In the genomic region with DNA sequence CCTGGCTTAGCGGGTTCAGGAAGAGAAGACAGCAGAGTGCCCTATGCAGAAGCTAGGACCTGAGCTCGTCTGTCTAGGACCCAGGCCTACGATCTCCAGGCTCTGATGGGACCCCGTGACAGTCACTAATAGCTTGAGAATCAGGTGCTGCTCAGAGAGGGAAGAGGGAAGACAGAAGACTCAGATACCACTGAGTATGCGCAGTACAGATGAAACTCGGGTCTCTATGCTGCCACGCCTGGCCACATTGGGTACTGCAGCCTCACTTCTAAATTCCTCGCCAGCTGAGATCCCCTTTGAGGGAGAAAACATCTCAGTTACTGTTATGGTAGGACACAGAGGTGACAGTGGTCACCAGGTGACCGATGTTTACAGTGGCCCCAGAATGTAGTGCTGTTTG, we compare ENCODE assay signal across 8 mouse cellular contexts. TPM values are rescaled to one million over a fixed set of nuclear protein-coding genes. Genes with fewer than 3 reads are reported as not detected.
A peak's percentile ranks its signal among the peaks of the same experiment; 100 is the strongest.
DNase-seq lines count a peak whose midpoint lies in the region; ATAC-seq and TF ChIP-seq lines count a peak whose summit lies in the region.

No protein-coding gene starts in this region.

- DNase-seq in B cell, adult 2 months: peak; percentile 43 to 46
- peak; percentile 65 for DNase-seq in ES-E14 (ENCODE audit: low read depth, low spot score)
- peak; percentile 81 to 90 for DNase-seq in cerebellum, postnatal 10 days
- DNase-seq in frontal cortex, postnatal 25 days (ENCODE audit: low spot score in 2 of 2): peak; percentile 66 to 67
- DNase-seq in lung, adult 18-20 months: peak; percentile 36 to 38
- no peak for DNase-seq in yolk sac, embryonic 10.5 days (ENCODE audit: low spot score)

- no peaks in the 10 kb centered on the region for H3K9me3 ChIP-seq in ES-E14 (ENCODE audit: control insufficient read depth, insufficient read depth, low read depth, low read length)
- no peaks in the 10 kb centered on the region for H3K9me3 ChIP-seq in kidney, embryonic 14.5 days (ENCODE audit: control insufficient read depth, low read length)
- no peaks in the 10 kb centered on the region for H3K9me3 ChIP-seq in neural tube, embryonic 13.5 days

- in situ Hi-C loops in ES-E14 (cut with MboI; ENCODE audit: low sequenced_read_pairs in 2 of 2, unreplicated experiment in 2 of 2): no loop called here

- no peaks in the 10 kb centered on the region for H3K36me3 ChIP-seq in ES-E14 (ENCODE audit: control insufficient read depth, insufficient read depth, low read length, poor library complexity, severe bottlenecking)
- H3K36me3 ChIP-seq in kidney, embryonic 14.5 days (ENCODE audit: control insufficient read depth, insufficient read depth, low read length): no peaks in the 10 kb centered on the region
- peaks cover 24% of the 10 kb centered on the region for H3K36me3 ChIP-seq in neural tube, embryonic 13.5 days

- no peaks in the 10 kb centered on the region for H3K27me3 ChIP-seq in kidney, embryonic 14.5 days (ENCODE audit: control insufficient read depth, insufficient read depth, low read length)
- no peaks in the 10 kb centered on the region for H3K27me3 ChIP-seq in neural tube, embryonic 13.5 days

- WGBS in kidney, embryonic 14.5 days: 42% methylated on average over 9 of the region's 9 CpGs
- 44% methylated on average over 9 of the region's 9 CpGs for WGBS in neural tube, embryonic 13.5 days

- no peak overlapping the region for H3K4me3 ChIP-seq in ES-E14 (ENCODE audit: insufficient read depth in 1 of 2, low read depth in 1 of 2, low read length in 2 of 2, poor library complexity in 1 of 2, severe bottlenecking in 1 of 2)
- no peak overlapping the region for H3K4me3 ChIP-seq in kidney, embryonic 14.5 days (ENCODE audit: low read length)
- no peak overlapping the region for H3K4me3 ChIP-seq in neural tube, embryonic 13.5 days

- H3K4me2 ChIP-seq in kidney, embryonic 14.5 days (replicated peaks; ENCODE audit: low read depth, low read length): no peak overlapping the region
- H3K4me2 ChIP-seq in neural tube, embryonic 13.5 days: 0 out of 2 replicates have a peak overlapping the region, but pooled peaks have one; percentile 3

- ATAC-seq in kidney, embryonic 14.5 days (ENCODE audit: low FRiP score, low TSS enrichment): peak; percentile 22; the same call in 1 of the 2 replicates
- peak; percentile 55; the same call in 1 of the 2 replicates for ATAC-seq in neural tube, embryonic 13.5 days (ENCODE audit: low read depth)

- H3K27ac ChIP-seq in ES-E14 (ENCODE audit: insufficient read depth, low read depth, low read length, poor library complexity, severe bottlenecking): no peak overlapping the region
- no peak overlapping the region for H3K27ac ChIP-seq in kidney, embryonic 14.5 days (ENCODE audit: low read depth, low read length)
- H3K27ac ChIP-seq in neural tube, embryonic 13.5 days (replicated peaks): peak overlapping the region; percentile 80

- peaks cover 0 to 2% of the 10 kb centered on the region in 2 experiments; a peak in 1 of 4 replicates for H3K4me1 ChIP-seq in ES-E14 (ENCODE audit: control insufficient read depth in 2 of 2, insufficient read depth in 2 of 2, low read length in 2 of 2, poor library complexity in 1 of 2)
- H3K4me1 ChIP-seq in kidney, embryonic 14.5 days (ENCODE audit: control insufficient read depth, insufficient read depth, low read length): 0 out of 2 replicates have a peak, but pooled peaks cover 4% of the 10 kb centered on the region
- peaks cover 55% of the 10 kb centered on the region for H3K4me1 ChIP-seq in neural tube, embryonic 13.5 days (replicated peaks)

- H3K9ac ChIP-seq in ES-E14 (ENCODE audit: insufficient read depth, low read depth, low read length, poor library complexity, severe bottlenecking): no peak overlapping the region
- no peak overlapping the region for H3K9ac ChIP-seq in kidney, embryonic 14.5 days (ENCODE audit: low read depth, low read length)
- H3K9ac ChIP-seq in neural tube, embryonic 13.5 days: no peak overlapping the region

TF ChIP-seq in ES-E14, 5 proteins besides CTCF, POLR2A, EP300 and RAD21:
- no peak for TF ChIP-seq MAFK (IDR thresholded peaks at IDR 0.05; ENCODE audit: insufficient read depth, low read depth, low read length)
- no peak for TF ChIP-seq CHD2 (IDR thresholded peaks at IDR 0.05; ENCODE audit: low read depth, low read length)
- TF ChIP-seq ZC3H11A (IDR thresholded peaks at IDR 0.05; ENCODE audit: borderline replicate concordance, low read depth, low read length): no peak
- no peak for TF ChIP-seq ZNF384 (IDR thresholded peaks at IDR 0.05; ENCODE audit: low read depth, low read length)
- TF ChIP-seq HCFC1 (IDR thresholded peaks at IDR 0.05; ENCODE audit: borderline replicate concordance, insufficient read depth, low read length): no peak

RNA-seq across cellular contexts. Expression of a gene that starts 22.8 kb away (rescaled TPM):
- 0.40 and 0.58 TPM in 2 replicates for total RNA-seq in ES-E14 (2012; rRNA removed)
- polyA plus RNA-seq in kidney, embryonic 14.5 days (2014; fragmentation: Nextera tagmentation; extraction: Ambion mirVana): 2.5 and 3.1 TPM in 2 replicates
- 10.5 and 11.8 TPM in 2 replicates for polyA plus RNA-seq in neural tube, embryonic 13.5 days (2015; fragmentation: Nextera tagmentation; extraction: Ambion mirVana)
